Mouse (Mus musculus): ENCODE measurements around the gene Acot7.

Gene Acot7

DNA sequence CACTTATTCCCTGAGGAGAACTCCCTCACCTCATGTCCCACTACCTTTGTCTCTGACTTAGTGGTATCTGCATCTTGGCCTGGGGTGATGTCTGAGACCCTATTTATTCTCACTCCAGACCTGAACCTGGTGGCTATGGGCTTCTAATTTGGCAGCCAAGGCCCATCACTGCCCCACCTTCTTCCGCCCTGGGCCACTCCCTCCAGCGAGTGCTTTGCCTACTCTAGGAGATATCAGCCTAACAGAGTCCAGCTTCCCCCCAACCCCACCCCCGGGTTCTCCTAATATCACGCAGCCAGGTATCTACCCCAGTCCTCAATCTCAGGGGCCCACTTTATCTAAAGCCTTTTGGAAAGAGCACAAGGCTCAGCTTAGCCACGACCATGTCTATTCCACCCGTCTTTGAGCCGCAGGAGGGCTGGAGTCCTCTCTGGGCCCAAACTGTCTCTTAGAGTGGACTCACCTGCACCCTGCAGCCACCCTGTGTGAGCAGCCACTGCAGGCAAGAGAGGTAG lies 26.4 kb upstream of the Acot7 start:
- no peak for DNase-seq (ENCODE audit: low spot score in 2 of 2)

DNA sequence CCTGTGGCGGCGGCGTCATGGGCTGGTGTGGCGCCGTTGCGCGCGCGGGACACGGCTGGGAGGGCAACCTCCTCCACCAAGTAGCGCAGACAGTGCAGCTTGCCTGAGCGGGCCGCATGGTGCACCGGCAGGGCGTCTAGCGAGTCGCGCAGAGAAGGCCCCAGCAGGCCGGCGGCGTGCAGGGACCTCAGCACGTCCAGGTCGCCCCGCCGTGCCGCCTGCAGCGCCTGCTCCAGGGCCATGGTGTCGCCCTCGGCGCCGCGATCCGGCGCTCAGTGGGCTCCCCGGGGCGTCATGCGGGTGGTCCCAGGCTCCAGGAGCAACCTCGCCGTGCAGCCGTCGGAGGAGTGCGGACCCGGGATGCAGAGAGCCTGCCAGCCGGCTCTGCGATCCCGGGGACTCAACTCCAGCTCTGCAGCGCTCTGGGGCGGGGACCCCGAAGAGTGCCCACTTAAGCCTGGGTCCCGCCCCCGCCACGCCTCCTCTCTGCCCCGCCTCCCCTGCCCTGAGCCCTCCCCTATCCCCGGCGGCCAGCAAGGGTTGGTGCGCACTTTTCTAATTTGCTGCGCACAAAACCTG lies 25.9 kb upstream of the Acot7 start, which contains the start of gene Espn:
Gene Espn, minus strand, starts transcription at position 406 of the 579 bp plus-strand sequence.
- peak in 1 of 2 experiments; percentile 34 for DNase-seq (ENCODE audit: low spot score in 2 of 2)

DNA sequence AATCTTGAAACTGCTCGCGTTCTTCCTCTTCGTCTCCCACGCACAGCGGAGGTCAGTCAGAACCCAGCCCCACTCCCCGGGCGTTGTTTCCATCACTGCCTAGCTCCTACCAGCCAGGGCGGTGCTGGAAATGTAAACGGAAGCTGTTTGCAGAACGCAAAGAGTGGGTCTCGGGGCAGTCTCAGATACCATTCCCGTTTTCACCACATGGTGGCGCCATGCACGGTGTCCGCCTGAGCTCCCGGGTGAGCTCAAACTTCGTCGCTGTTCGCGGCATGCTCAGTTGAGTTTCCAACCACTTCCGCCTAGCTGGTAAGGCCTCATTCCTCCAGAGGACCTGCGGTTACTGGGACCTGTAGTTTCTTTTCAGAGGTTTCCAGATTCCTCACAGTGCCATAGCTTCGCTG lies 24.2 kb upstream of the Acot7 start:
- peak; percentile 86 to 87 for DNase-seq (ENCODE audit: low spot score in 2 of 2)

DNA sequence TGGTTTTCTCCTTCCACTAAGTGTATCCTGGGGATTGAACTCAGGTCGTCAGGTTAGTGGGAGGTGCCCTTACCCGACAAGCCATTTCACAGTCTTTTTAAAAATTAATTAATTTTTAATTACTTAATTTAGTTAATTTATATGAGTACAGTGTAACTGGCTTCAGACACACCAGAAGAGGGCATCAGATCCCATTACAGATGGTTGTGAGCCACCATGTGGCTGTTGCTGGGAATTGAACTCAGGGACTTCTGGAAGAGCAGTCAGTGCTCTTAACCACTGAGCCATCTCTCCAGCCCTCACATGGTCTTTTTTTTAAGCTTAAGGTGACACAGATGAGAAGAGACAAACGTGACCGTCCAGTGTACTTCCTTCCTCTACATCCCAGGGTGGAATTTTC lies 22.9 kb upstream of the Acot7 start:
- DNase-seq (ENCODE audit: low spot score in 2 of 2), result no peak

DNA sequence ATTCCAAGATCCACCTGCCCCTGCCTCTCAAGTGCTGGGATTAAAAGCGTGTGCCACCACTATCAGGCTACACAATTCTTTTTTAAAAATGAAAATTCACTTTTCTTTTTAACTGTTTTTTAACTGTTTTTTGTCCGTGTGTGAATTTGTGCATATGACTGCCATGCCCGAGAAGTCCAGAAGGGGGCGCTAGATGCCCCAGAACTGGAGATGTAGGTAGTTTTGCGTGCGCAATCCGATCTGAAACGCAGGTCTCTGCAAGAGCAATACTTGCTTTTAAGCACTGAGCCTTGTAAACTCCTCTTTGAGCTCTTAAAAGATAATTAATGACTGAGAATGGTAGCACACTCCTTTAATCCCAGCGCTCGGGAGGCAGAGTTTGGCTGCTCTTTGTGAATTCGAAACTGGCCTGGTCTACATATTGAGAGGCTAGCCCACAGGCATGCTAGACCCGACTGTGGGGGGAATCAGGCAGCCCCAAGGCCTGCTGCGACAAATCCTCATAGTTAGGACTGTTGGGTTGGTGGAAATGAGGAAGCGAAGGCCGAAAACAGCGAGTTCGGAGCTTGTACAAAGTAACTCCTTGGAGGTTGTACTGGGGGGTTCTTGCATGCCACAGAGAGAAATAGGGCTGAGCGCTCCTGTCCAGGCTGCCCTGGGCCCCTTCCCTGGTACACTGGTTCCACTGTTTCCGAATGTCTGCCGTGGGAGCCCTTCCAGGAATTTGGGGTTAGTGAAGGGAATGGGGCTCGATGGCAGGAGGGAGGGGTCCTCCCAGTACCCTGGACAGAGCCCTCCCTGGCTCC lies 20.0 kb upstream of the Acot7 start:
- peak in 1 of 2 experiments; percentile 38 for DNase-seq (ENCODE audit: low spot score in 2 of 2)

DNA sequence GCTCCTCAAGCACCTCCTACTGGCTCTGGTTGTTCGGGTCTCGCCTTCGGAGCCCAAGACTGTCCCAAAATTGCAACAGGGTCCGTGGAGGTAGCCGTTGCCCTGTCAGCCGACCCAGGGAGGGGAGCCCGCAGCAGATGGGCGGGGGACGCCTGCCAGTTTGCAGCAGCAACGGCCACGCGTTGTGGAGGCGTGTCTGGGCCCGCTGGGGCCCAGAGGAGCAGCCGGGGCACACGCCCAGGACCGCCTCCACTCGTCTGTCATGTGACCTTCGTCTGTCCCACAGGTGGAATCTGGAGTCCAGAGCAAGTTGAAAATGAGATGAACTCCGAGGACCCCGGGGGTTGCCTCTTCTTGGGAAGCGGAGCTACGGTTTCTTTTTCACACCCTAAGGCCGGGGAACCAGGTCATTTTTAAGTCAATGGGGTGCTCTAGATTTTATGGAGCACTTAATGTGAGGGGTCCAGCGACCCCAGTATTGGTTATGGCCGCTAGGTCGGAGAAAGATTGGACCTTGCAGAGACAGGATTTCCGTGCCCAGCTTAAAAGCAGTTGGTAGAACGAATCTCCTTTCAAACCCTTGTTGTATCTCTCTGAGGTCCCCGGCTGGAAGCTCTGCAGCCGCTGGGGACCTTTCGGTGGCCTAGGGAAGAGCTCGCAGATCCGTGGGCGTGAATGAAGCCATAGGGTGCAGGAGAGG lies 19.2 kb upstream of the Acot7 start, which contains the start of gene Hes2:
Gene Hes2, plus strand, starts transcription at position 283 of the 700 bp plus-strand sequence.
- no peak for DNase-seq (ENCODE audit: low spot score in 2 of 2)

DNA sequence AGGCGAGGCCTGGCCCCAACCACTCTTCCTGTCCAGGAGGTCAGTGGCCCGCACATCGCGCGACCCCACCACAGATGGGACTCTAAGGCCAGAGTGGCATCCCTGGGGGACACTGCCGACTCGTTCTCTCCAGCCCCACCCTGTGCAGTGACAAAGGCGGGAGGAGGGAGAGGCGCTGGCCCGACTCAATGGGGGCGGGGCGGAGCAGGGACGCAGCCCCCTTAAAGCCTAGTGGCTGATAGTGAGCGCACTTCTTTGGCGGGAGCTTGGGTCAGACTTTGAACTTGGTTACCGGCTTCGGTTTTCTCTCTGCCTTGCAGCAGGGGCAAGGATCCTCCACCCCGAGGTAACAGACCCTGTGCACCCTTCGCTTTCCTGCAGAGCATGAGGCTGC lies 18.7 kb upstream of the Acot7 start:
- DNase-seq (ENCODE audit: low spot score in 2 of 2), result no peak

DNA sequence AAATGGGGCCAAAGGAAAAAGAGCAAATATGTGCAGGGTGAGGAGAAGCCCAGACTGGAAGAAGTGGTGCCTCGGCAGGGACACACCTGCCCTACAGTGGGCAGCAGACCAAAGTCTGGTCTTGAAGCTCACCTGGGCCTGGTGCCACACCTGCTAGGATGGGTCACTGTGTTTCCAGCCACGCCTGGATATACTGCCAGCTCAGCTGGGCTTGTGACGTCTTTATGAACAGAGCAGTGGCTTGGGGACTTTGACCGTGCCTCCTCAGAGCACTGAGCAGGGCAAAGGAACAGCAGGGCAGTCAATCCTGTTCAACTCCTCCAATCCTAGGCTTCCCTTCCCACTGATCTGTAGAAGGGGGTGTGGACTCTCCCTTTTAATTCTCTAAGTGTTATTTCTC lies 17.2 kb upstream of the Acot7 start:
- no peak for DNase-seq (ENCODE audit: low spot score in 2 of 2)

DNA sequence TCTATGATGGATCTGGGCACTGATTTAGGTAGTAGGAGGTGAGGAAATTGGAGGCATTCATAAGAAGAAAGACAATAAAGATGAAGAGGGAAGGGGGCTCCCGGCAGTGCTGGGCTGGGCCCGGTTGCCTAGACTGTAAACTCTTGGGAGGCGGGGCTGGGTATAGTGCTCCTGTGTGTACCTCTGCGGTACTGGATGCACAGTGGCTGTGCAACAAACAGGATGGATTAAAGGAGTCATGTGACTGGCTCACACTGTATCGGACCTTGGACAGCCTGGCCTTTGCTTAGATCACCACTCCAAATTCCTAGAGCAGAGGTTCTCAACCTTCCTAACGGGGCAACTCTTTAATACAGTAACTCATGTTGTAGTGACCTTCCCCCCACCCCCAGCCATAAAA lies 16.3 kb upstream of the Acot7 start:
- DNase-seq (ENCODE audit: low spot score in 2 of 2), result no peak

DNA sequence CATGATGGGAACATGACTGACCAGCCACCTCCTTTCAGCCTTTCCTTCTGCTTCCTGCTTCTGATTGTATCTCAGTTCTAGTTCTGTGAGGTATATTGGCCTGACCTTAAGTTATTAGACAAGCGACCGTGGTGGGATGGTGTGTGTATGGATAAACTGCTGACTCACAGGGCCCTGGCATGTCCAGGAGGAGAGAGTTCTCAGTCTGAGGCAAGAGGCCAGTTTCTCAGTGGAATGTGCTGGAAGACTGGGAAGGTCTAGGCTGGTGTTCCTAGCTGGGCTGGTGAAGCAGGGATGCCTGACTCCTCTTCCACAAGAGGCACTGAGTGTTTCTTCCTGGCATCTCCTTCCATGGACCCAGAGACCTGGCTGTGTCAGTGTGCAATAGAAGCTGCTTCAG lies 15.2 kb upstream of the Acot7 start:
- DNase-seq (ENCODE audit: low spot score in 2 of 2), result no peak

DNA sequence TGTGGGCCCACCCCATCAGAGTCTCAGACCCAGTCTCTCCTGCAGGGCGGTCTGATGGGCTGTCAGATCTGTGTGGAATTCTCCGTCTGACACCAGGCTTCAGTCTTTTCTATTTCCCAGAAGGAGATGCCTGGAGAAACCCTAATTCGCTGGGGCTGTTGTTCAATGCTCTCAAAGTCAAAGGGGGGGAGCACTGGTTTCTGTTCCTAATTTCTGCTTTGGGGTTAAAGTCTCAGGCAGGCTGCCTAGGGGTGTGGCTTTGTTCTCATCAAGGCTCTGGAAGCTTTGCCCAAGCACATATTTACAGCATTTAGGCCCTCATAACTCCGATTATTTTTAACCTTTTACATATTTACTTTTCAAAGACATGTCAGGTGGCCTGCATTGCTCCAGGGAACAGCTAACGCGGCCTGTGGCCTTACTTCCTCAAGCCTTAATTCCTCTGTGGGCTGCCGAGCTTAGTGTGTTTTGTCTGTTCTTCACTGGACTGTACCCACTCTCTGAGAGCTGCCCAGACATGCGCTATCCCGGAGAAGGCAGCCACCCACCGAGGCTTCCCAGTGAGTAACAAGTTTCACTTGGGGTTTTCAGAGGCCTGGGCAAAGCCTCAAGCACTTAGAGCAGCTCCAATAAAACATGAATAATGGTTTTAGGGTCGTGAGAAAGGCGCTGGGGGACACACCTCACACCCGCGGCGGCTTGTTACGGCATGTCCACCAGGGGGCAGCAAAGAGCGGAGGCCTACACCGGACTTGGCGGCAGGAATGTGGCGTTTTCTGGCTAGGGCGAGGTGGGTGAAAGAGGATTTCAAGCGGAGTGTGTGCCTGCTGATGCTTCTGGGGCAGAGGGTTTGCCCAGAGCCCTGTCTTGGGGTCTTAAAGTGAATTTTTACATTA lies 12.7 kb upstream of the Acot7 start:
- DNase-seq (ENCODE audit: low spot score in 2 of 2), result peak; percentile 67 to 76

DNA sequence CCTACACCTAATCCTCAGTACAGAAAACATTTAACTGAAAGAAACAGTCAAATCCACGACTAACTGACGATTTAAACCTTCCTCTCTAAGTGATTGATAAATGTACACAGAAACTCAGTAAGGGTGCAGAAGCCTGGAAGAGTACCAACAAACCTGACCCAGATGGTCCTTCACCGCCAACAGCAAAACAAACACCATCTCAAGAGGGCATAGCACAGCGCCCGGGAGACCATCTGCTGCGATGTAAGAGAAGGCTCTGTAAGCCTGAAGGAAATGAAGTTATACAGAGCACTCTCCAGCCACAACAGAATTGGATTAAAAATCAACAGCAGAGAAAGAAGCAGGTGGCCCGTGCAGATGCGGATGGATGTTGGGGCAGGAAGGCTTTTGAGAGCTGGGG lies 9.9 kb upstream of the Acot7 start:
- DNase-seq (ENCODE audit: low spot score in 2 of 2), result no peak

DNA sequence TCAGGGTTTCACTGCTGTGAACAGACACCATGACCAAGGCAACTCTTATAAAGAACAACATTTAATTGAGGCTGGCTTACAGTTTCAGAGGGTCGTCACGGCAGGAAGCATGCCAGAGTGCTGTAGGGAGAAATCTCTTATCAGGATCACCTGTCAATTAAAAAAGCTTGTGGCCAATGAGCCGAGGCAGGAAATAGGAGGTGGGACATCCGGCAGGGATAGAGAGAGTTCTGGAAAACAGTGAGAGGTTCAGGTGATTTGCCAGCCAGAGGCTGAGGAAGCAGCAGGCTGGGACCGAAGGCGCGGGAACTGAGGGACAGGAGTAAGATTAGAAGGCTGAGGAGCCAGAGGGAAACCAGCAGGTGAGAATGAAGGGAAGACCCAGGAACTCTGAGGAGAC lies 8.8 kb upstream of the Acot7 start:
- DNase-seq (ENCODE audit: low spot score in 2 of 2), result no peak

DNA sequence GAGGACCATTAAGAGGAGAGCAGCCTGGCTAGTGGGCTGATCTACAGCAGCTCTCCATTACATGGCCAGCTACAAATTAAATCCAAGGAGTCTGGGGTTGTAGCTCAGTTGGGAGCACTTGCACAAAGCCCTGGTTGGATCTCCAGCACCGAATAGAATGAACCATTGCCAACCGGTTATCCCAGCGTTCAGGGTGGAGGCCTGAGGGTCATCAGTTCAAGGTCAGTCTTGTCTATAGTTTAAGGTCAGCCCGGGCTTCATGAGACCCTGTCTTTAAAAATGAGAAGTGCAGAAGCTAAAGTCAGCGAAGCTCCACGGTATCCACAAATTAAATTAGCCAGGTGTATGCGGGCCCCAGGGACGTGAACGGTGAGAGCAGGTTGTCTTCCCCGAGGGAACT lies 7.6 kb upstream of the Acot7 start:
- no peak for DNase-seq (ENCODE audit: low spot score in 2 of 2)

DNA sequence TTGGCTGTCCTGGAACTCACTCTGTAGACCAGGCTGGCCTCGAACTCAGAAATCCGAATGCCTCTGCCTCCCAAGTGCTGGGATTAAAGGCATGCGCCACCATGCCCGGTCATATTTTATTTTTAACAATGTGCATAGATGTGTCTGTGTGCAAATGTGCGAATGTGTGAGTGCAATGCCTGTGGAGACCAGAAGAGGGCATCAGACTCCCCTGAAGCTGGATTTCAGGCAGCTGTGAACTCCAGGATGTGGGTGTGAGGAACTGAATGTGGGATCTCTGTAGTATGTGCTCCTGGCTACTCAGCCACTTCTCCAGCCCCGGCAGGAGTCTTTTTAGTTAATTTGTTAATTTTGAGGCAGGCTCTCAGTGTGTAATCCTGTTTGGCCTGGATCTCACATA lies 6.4 kb upstream of the Acot7 start:
- no peak for DNase-seq (ENCODE audit: low spot score in 2 of 2)

DNA sequence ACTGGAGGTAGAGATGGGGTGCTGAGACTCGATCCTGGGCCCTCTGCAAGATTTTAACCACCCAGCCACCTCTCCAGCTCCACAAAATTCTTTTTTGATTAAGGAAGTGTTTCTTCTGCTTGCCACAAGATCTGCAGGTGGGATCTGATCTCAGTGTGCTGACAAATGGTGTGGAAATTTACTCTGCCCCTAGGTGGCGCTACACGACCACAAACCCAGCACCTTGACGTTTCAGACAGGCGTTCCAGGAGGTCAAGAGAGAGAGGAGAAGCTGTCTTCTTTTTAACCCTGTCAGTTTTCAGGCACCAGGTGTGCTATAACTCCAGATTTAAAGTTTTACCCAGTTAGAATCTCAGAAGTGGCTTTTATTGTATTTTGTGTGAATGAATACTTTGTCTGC lies 4.9 kb upstream of the Acot7 start:
- peak; percentile 71 to 75 for DNase-seq (ENCODE audit: low spot score in 2 of 2)

DNA sequence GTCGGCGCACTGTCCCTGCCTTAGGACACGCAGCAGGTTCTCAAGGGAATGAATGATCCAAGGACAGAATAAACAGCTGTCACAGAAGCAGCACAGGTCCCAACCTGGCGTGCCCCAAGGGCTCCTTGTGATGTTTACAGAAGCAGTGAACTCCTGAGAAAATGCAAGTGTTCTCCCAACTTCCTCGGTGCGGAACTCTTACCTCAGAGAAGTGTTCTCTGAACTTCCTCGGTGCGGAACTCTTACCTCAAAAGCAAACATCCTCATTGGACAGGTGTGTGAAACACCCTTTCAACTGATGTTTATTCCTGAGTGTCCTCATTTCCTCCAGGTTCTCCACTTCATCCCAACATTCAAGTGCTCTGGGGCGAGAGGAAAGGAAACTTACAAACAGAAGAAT lies 4.0 kb upstream of the Acot7 start:
- DNase-seq (ENCODE audit: low spot score in 2 of 2), result no peak

DNA sequence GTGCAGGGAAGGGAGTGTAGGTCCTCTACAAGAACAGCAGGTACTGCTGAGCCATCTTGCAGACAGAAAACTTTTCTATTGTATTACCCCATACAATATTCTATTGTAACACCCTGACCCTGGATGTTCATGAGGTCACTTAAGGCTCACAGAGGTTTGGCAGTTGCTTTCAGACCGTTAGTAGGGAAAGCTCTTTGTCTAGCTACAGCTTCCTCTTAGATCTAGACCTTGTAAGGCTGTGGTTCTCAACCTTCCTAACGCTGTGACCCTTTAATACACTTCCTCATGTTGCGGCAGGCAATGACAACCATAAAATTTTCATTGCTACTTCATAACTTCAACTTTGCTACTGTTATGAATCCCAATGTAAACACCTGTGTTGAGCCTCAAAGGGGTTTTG lies 1.3 kb upstream of the Acot7 start:
- no peak for DNase-seq (ENCODE audit: low spot score in 2 of 2)

DNA sequence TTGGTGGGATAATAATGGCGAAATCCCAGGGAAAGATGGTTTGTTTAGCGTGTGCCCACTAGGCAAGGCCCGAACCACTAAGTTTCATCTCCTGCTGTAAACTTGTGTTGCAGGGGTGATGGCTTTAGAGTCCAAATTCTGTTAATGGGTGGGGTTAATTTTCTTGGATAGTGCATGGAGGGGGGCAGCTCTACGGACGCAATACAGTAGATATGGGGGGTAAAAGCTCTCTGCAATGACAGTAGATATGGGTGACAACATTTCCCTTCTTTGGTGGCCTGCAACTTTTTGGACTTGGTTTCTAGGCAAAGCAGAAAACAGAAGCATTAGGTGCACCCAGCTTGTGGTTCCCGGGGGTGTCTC lies 779 bp upstream of the Acot7 start:
- DNase-seq (ENCODE audit: low spot score in 2 of 2), result no peak

DNA sequence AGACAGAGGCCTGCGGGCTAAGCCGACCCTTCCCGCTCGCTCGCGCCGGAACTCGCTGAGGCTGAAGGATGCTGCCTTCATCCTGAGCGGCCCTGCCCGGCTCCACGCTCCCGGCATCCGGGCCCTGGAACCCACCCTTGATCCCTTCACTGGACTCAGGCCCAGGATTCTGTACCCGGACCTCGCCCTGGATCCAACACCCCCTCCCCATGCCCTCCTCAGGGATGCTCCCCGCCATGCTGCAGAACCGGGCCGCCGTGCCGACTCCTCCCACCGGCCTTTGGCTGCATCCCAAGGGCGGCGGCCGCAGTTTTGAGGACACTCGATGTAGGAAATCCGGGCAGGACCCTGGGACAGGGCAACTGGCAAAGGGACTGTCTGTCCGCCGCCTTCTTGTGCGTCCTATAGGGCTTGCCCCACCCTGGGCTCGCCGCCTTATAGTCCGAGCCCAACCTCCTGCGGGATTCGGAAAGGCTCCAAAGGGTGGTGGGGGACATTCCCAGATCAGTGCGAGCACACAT lies 470 bp downstream of the Acot7 start:
- no peak for DNase-seq (ENCODE audit: low spot score in 2 of 2)

DNA sequence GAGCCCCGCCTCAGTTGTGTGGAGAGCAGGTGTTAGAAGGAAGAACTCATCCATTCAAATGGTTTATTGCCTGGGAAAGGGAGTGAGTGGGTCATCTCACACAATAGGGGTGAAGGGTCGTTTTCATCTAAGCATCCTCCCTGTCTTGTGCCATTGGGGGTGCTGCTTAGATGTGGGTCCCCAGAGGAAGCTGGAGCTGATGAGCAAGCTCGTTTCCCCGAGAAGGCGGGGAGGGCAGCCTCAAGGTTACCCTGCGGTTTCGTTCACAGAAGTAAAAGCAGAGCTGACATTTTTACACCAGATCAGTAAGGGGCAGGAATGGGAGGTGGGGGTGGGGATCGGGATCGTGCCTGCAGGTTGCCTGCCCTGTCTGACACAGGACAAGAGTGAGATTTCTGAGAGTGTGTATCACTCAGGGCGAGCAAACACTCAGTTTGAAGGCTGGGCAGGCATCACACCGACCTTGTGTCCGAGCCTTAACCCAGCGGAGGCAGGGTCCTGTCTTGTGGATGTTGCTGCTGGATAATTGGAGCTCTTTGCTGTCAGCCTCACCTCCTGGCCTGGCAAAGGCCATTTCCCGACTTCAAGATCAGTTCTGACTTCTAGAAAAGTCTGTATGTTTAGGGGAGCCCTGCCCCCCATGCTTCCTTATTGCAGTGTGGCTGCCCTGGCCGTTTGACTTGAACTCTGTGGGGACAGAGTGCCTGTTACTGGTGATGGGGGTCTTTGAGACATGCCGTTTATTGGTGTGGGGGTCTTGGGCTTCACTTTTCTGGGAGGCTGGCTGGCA lies 1.2 kb downstream of the Acot7 start:
- no peak for DNase-seq (ENCODE audit: low spot score in 2 of 2)
